Mouse (Mus musculus) erythroblast, embryonic 14.5 days (primary cell): ENCODE measurements around the gene Rnls.

Experiments
- GATA1 ChIP-seq: IDR thresholded peaks from 2 replicates; pipeline ENCODE4 v1.6.1; 2012; ENCODE audit warnings: low read length, inconsistent platforms, mixed read lengths
- TAL1 ChIP-seq: IDR thresholded peaks from 3 replicates; pipeline ENCODE4 v1.6.1; 2012; ENCODE audit warnings: low read length, inconsistent platforms, mixed read lengths

DNA sequence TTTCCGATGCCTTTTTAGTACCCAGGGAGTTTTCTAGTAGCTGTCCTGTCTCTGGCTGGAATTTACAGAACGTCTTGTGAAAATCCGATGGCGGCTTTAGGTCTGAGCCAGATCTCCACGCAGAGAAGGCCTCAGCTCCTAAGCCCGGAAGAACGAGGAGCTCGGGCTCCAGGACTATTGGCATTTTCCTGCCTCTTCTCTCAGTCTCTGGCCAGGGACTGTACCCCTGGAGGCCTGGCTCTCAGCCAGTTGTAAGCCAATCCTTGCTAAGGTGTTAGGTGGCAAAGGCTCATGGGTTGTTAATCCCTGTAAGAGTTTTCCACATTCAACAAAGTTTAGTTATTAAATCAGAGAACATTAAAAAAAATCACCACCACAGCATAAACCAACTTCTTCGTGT is 281.7 kb downstream of the Rnls start:
- no peak for TF ChIP-seq GATA1
- no peak for TF ChIP-seq TAL1
